Mouse (Mus musculus): ENCODE results near the gene Stk32c.

Gene Stk32c

GRCm38 (mm10) chr7:139190616-139191015, 22.5 kb downstream of the Stk32c start:
- DNase-seq, result no peak

GRCm38 (mm10) chr7:139188634-139189207, 24.4 kb downstream of the Stk32c start:
- DNase-seq, result peak; percentile 32

- peak; percentile 77 for DNase-seq
Observed at GRCm38 (mm10) chr7:139187771-139188633, 25.1 kb downstream of the Stk32c start.

- DNase-seq, result no peak
Observed at GRCm38 (mm10) chr7:139187277-139187676, 25.8 kb downstream of the Stk32c start.

- no peak for DNase-seq
Observed at GRCm38 (mm10) chr7:139186436-139186835, 26.7 kb downstream of the Stk32c start.

GRCm38 (mm10) chr7:139185971-139186370, 27.1 kb downstream of the Stk32c start:
- no peak for DNase-seq

- DNase-seq, result no peak
Observed at GRCm38 (mm10) chr7:139184846-139185245, 28.3 kb downstream of the Stk32c start.

- DNase-seq, result no peak
Observed at GRCm38 (mm10) chr7:139184396-139184795, 28.7 kb downstream of the Stk32c start.

GRCm38 (mm10) chr7:139180058-139180457, 33.0 kb downstream of the Stk32c start:
- DNase-seq, result no peak

GRCm38 (mm10) chr7:139179299-139179698, 33.8 kb downstream of the Stk32c start:
- no peak for DNase-seq

- DNase-seq, result no peak
Observed at GRCm38 (mm10) chr7:139169143-139169542, 44.0 kb downstream of the Stk32c start.

GRCm38 (mm10) chr7:139164410-139164809, 48.7 kb downstream of the Stk32c start:
- no peak for DNase-seq

- no peak for DNase-seq
Observed at GRCm38 (mm10) chr7:139158956-139159355, 54.2 kb downstream of the Stk32c start.

GRCm38 (mm10) chr7:139158549-139158948, 54.6 kb downstream of the Stk32c start:
- DNase-seq, result no peak

GRCm38 (mm10) chr7:139157541-139157940, 55.6 kb downstream of the Stk32c start:
- DNase-seq, result no peak

GRCm38 (mm10) chr7:139156341-139157058, 56.6 kb downstream of the Stk32c start:
- DNase-seq, result no peak

- no peak for DNase-seq
Observed at GRCm38 (mm10) chr7:139152927-139153326, 60.2 kb downstream of the Stk32c start.

GRCm38 (mm10) chr7:139151116-139151515, 62.0 kb downstream of the Stk32c start:
- DNase-seq, result no peak

- no peak for DNase-seq
Observed at GRCm38 (mm10) chr7:139149373-139149772, 63.7 kb downstream of the Stk32c start.

GRCm38 (mm10) chr7:139147360-139147759, 65.7 kb downstream of the Stk32c start:
- DNase-seq, result no peak

GRCm38 (mm10) chr7:139145891-139146290, 67.2 kb downstream of the Stk32c start:
- no peak for DNase-seq

GRCm38 (mm10) chr7:139143785-139144184, 69.3 kb downstream of the Stk32c start:
- no peak for DNase-seq

- no peak for DNase-seq
Observed at GRCm38 (mm10) chr7:139139921-139140461, 73.1 kb downstream of the Stk32c start.
